13 mouse cellular contexts compared by ENCODE assay signal in genomic region chr13:113044876-113045275, GRCm38 (mm10). TPM values are rescaled to one million over a fixed set of nuclear protein-coding genes. Genes with fewer than 3 reads are reported as not detected.
DNase-seq lines count a peak whose midpoint lies in the region; ATAC-seq and TF ChIP-seq lines count a peak whose summit lies in the region.
"Had no signal": no experiment of that assay in that cellular context is flagged by ENCODE, and none has a peak within 500 bp of the region (broad histone marks: within the 10 kb centered on the region; RNA-seq: fewer than 3 reads in every experiment).

No protein-coding gene starts in this region.

- no peaks in the 10 kb centered on the region for H3K9me3 ChIP-seq in heart, embryonic 16.5 days (replicated peaks; ENCODE audit: control insufficient read depth, low read length)
- no peaks in the 10 kb centered on the region for H3K9me3 ChIP-seq in liver, embryonic 14.5 days (ENCODE audit: control insufficient read depth, low read length)

- H3K36me3 ChIP-seq in C2C12 (ENCODE audit: control insufficient read depth, insufficient read depth) = peaks cover 24% of the 10 kb centered on the region
- H3K36me3 ChIP-seq in heart, embryonic 16.5 days (ENCODE audit: control insufficient read depth, insufficient read depth) = peaks cover 5% of the 10 kb centered on the region; the same call in 1 of the 2 replicates
- H3K36me3 ChIP-seq in liver, embryonic 14.5 days (replicated peaks; ENCODE audit: control insufficient read depth, insufficient read depth, low read depth) = no peaks in the 10 kb centered on the region

- peaks cover 33% of the 10 kb centered on the region for H3K79me3 ChIP-seq in C2C12 (ENCODE audit: low read depth)

- no peak for ATAC-seq in heart, embryonic 16.5 days (replicated peaks; ENCODE audit: extremely low read depth, insufficient read depth, low FRiP score)
- ATAC-seq in liver, embryonic 14.5 days (ENCODE audit: insufficient read depth) = no peak
- no peak for ATAC-seq in cerebellum, adult (ENCODE audit: insufficient number of reproducible peaks, low FRiP score, low TSS enrichment)

- 51% methylated on average over 3 of the region's 3 CpGs for WGBS in heart, embryonic 16.5 days
- WGBS in liver, embryonic 14.5 days (ENCODE audit: insufficient replicate concordance) = 54% methylated on average over 3 of the region's 3 CpGs

- H3K27me3 ChIP-seq in C2C12 (ENCODE audit: control insufficient read depth, insufficient read depth, insufficient read length) = no peaks in the 10 kb centered on the region
- H3K27me3 ChIP-seq in heart, embryonic 16.5 days (ENCODE audit: control insufficient read depth, insufficient read depth, low read length) = no peaks in the 10 kb centered on the region
- no peaks in the 10 kb centered on the region; the same call in 1 of the 2 replicates for H3K27me3 ChIP-seq in liver, embryonic 14.5 days (ENCODE audit: control insufficient read depth, insufficient read depth, low read length)

- H3K79me2 ChIP-seq in C2C12 (ENCODE audit: control insufficient read depth, insufficient read depth) = peaks cover 36% of the 10 kb centered on the region

- TF ChIP-seq CTCF in gastrocnemius, adult 2 months (IDR thresholded peaks at IDR 0.05) = no peak
- no peak for TF ChIP-seq CTCF in C2C12 (IDR thresholded peaks at IDR 0.05; ENCODE audit: control insufficient read depth, insufficient read depth, insufficient read length)
- TF ChIP-seq CTCF in liver, embryonic 14.5 days (IDR thresholded peaks at IDR 0.05; ENCODE audit: low read depth) = no peak

- H3K27ac ChIP-seq in gastrocnemius, adult 2 months = peak overlapping the region; percentile 69
- H3K27ac ChIP-seq in heart, embryonic 16.5 days (ENCODE audit: low read length) = no peak overlapping the region
- no peak overlapping the region for H3K27ac ChIP-seq in liver, embryonic 14.5 days

- DNase-seq in gastrocnemius, adult 2 months = no peak
- DNase-seq in gastrocnemius, postnatal 14 days = no peak
- DNase-seq in liver, embryonic 14.5 days (ENCODE audit: low read depth in 3 of 3, low spot score in 3 of 3) = no peak
- no peak for DNase-seq in left cerebral cortex, postnatal 36 days (ENCODE audit: low spot score in 2 of 2)
- DNase-seq in urinary bladder, postnatal 25 days (ENCODE audit: low spot score) = no peak
- DNase-seq: B cell, adult 2 months; kidney, adult 18-20 months; right cerebral cortex, postnatal 25 days had no signal

- intact Hi-C loops in gastrocnemius, adult 2 months (cut with DNase I) = loop anchor here (5.0 kb wide), 1 partner anchor 222 kb away; no protein-coding TSS in a partner anchor
- intact Hi-C loops in gastrocnemius, postnatal 14 days (cut with DNase I; ENCODE audit: low total_unique reads) = loop anchor here (5.0 kb wide), 1 partner anchor 217 kb away; no protein-coding TSS in a partner anchor
- intact Hi-C loops in left cerebral cortex, postnatal 36 days (cut with DNase I) = loop anchor here (5.0 to 10.0 kb wide), 3 partner anchors 92 to 570 kb away; partner anchors contain the start of gene Snx18

- H3K4me1 ChIP-seq in heart, embryonic 16.5 days (ENCODE audit: control insufficient read depth, insufficient read depth, low read length) = peaks cover 7% of the 10 kb centered on the region
- no peaks in the 10 kb centered on the region for H3K4me1 ChIP-seq in liver, embryonic 14.5 days (replicated peaks; ENCODE audit: control insufficient read depth in 2 of 2, insufficient read depth in 2 of 2, low read length in 1 of 2)

- peak overlapping the region; percentile 68 for H3K4me3 ChIP-seq in gastrocnemius, adult 2 months
- peak overlapping the region; percentile 42 for H3K4me3 ChIP-seq in C2C12 (ENCODE audit: insufficient read depth, poor library complexity, severe bottlenecking)
- peak overlapping the region; percentile 74 for H3K4me3 ChIP-seq in heart, embryonic 16.5 days (ENCODE audit: low read length)
- H3K4me3 ChIP-seq in liver, embryonic 14.5 days (ENCODE audit: insufficient read depth in 1 of 2, low read depth in 2 of 2, low read length in 2 of 2) = no peak overlapping the region

- TF ChIP-seq EP300 in liver, embryonic 14.5 days (IDR thresholded peaks at IDR 0.05; ENCODE audit: low read depth) = no peak

- H3K9ac ChIP-seq in heart, embryonic 16.5 days (ENCODE audit: low read length) = peak overlapping the region; percentile 76
- no peak overlapping the region for H3K9ac ChIP-seq in liver, embryonic 14.5 days (replicated peaks)

- H3ac ChIP-seq in C2C12 (ENCODE audit: control insufficient read depth, insufficient read length, low read depth) = peak overlapping the region; percentile 77

- peak overlapping the region; percentile 73 for H3K4me2 ChIP-seq in heart, embryonic 16.5 days (ENCODE audit: low read depth, low read length)
- H3K4me2 ChIP-seq in liver, embryonic 14.5 days (ENCODE audit: low read depth) = peak overlapping the region; percentile 5; the same call in 1 of the 2 replicates

TF ChIP-seq in C2C12, 6 proteins besides CTCF, POLR2A, EP300 and RAD21:
- TF ChIP-seq FOSL1 (IDR thresholded peaks at IDR 0.05; ENCODE audit: insufficient read depth, low read length, poor library complexity, severe bottlenecking) (no peak), USF1 (IDR thresholded peaks at IDR 0.05; ENCODE audit: low read depth) (no peak), MAX (IDR thresholded peaks at IDR 0.05) (no peak), MYOD1 (IDR thresholded peaks at IDR 0.05; ENCODE audit: control insufficient read depth, insufficient read length, low read depth) (no peak), CEBPB (IDR thresholded peaks at IDR 0.05; ENCODE audit: low read depth) (no peak), MYOG (IDR thresholded peaks at IDR 0.05; ENCODE audit: control insufficient read depth, extremely low read depth, insufficient read length) (no peak)

RNA-seq across cellular contexts. Expression of gene Gpx8, which starts 1.3 kb away (rescaled TPM):
- total RNA-seq in gastrocnemius, adult 2 months (2021) = 10 to 100 TPM in 1 of 2 experiments, 1 to 10 TPM in 1; 5.5 to 10.6 TPM
- total RNA-seq in gastrocnemius, postnatal 14 days (2021) = 10 to 100 TPM; 20.8 to 27.5 TPM
- 210 TPM for polyA plus RNA-seq in C2C12 (2012; fragmentation: generic; extraction: Trizol)
- polyA plus RNA-seq in heart, embryonic 16.5 days (2015; fragmentation: Nextera tagmentation; extraction: Ambion mirVana) = 98.0 and 103 TPM in 2 replicates
- 2.2 and 3.1 TPM in 2 replicates for polyA plus RNA-seq in liver, embryonic 14.5 days (2012; rRNA removed)
- polyA plus RNA-seq in liver, embryonic 14.5 days (2014; fragmentation: Nextera tagmentation; extraction: Ambion mirVana) = 6.4 and 6.8 TPM in 2 replicates
- 1 to 10 TPM; 9.3 to 9.5 TPM for total RNA-seq in left cerebral cortex, postnatal 36 days (2021)

RNA-seq across cellular contexts. Expression of gene Cdc20b, which starts 10.0 kb away (rescaled TPM):
- total RNA-seq in gastrocnemius, adult 2 months (2021) = not detected
- not detected for total RNA-seq in gastrocnemius, postnatal 14 days (2021)
- 0.04 TPM for polyA plus RNA-seq in C2C12 (2012; fragmentation: generic; extraction: Trizol)
- 0.38 and 0.62 TPM in 2 replicates for polyA plus RNA-seq in heart, embryonic 16.5 days (2015; fragmentation: Nextera tagmentation; extraction: Ambion mirVana)
- 0.02 TPM in 1 of 2 replicates, not detected in the other for polyA plus RNA-seq in liver, embryonic 14.5 days (2012; rRNA removed)
- polyA plus RNA-seq in liver, embryonic 14.5 days (2014; fragmentation: Nextera tagmentation; extraction: Ambion mirVana) = not detected in 2 replicates
- not detected for total RNA-seq in left cerebral cortex, postnatal 36 days (2021)
- polyA plus RNA-seq: cortical plate, adult 2 months; liver, embryonic 16.5 days had no signal

RNA-seq across cellular contexts. Expression of gene Mcidas, which starts 51.2 kb away (rescaled TPM):
- total RNA-seq in gastrocnemius, adult 2 months (2021) = not detected
- not detected for total RNA-seq in gastrocnemius, postnatal 14 days (2021)
- polyA plus RNA-seq in C2C12 (2012; fragmentation: generic; extraction: Trizol) = 0.02 TPM
- polyA plus RNA-seq in heart, embryonic 16.5 days (2015; fragmentation: Nextera tagmentation; extraction: Ambion mirVana) = 0.62 and 1.2 TPM in 2 replicates
- not detected in 2 replicates for polyA plus RNA-seq in liver, embryonic 14.5 days (2012; rRNA removed)
- not detected in 2 replicates for polyA plus RNA-seq in liver, embryonic 14.5 days (2014; fragmentation: Nextera tagmentation; extraction: Ambion mirVana)
- total RNA-seq in left cerebral cortex, postnatal 36 days (2021) = under 1 TPM; 0.39 to 0.69 TPM
- polyA plus RNA-seq: liver, embryonic 16.5 days had no signal

RNA-seq across cellular contexts. Expression of gene Gzma, which starts 55.9 kb away (rescaled TPM):
- total RNA-seq in gastrocnemius, adult 2 months (2021) = not detected
- total RNA-seq in gastrocnemius, postnatal 14 days (2021) = not detected
- not detected for polyA plus RNA-seq in C2C12 (2012; fragmentation: generic; extraction: Trizol)
- polyA plus RNA-seq in heart, embryonic 16.5 days (2015; fragmentation: Nextera tagmentation; extraction: Ambion mirVana) = 25.7 and 73.8 TPM in 2 replicates
- 0.08 and 0.19 TPM in 2 replicates for polyA plus RNA-seq in liver, embryonic 14.5 days (2012; rRNA removed)
- 0.56 and 0.59 TPM in 2 replicates for polyA plus RNA-seq in liver, embryonic 14.5 days (2014; fragmentation: Nextera tagmentation; extraction: Ambion mirVana)
- not detected for total RNA-seq in left cerebral cortex, postnatal 36 days (2021)

RNA-seq across cellular contexts. Expression of gene Ccno, which starts 57.3 kb away (rescaled TPM):
- not detected for total RNA-seq in gastrocnemius, adult 2 months (2021)
- total RNA-seq in gastrocnemius, postnatal 14 days (2021) = under 1 TPM in 1 of 2 experiments, not detected in 1; 0.18 TPM
- polyA plus RNA-seq in C2C12 (2012; fragmentation: generic; extraction: Trizol) = 7.6 TPM
- polyA plus RNA-seq in heart, embryonic 16.5 days (2015; fragmentation: Nextera tagmentation; extraction: Ambion mirVana) = 0.87 and 2.0 TPM in 2 replicates
- 0.06 and 0.13 TPM in 2 replicates for polyA plus RNA-seq in liver, embryonic 14.5 days (2012; rRNA removed)
- not detected in 2 replicates for polyA plus RNA-seq in liver, embryonic 14.5 days (2014; fragmentation: Nextera tagmentation; extraction: Ambion mirVana)
- 1 to 10 TPM; 1.7 to 1.8 TPM for total RNA-seq in left cerebral cortex, postnatal 36 days (2021)

Comparison
In these comparisons a context has a peak if more than half of its experiments do, and no peak if none do; other contexts are left out.
1. H3K4me3 ChIP-seq: peak in gastrocnemius, adult 2 months (single experiment), C2C12 (single experiment) and heart, embryonic 16.5 days (single experiment); none in liver, embryonic 14.5 days (0 of 2).